Mouse (Mus musculus): Measurements from ENCODE around the gene Tmem30a.

The Tmem30a gene

GRCm38 (mm10) chr9:79795076-79795475 lies 1.8 kb upstream of the Tmem30a start:
- no peak for DNase-seq (ENCODE audit: low read depth, low spot score)

DNA sequence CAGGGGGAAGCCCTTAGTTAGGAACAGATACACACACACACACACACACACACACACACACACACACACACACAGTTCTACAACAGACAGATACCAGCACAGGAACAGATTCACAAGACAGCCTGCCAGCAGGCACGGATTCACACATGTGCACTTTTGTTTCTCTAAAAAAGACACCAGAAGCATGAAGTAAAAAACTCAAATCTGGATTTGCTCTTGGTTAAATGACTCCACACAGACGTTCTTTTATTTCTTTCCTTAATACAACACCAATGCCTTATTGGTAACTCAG lies 7.6 kb downstream of the Tmem30a start:
- DNase-seq (ENCODE audit: low read depth, low spot score), result no peak

GRCm38 (mm10) chr9:79784934-79785793 lies 8.1 kb downstream of the Tmem30a start:
- DNase-seq (ENCODE audit: low read depth, low spot score), result no peak

GRCm38 (mm10) chr9:79784439-79784838 lies 8.9 kb downstream of the Tmem30a start:
- DNase-seq (ENCODE audit: low read depth, low spot score), result no peak

GRCm38 (mm10) chr9:79779354-79779753 lies 14.0 kb downstream of the Tmem30a start:
- DNase-seq (ENCODE audit: low read depth, low spot score), result no peak

- no peak for DNase-seq (ENCODE audit: low read depth, low spot score)
Observed at GRCm38 (mm10) chr9:79766991-79767545, 26.2 kb downstream of the Tmem30a start.

GRCm38 (mm10) chr9:79765329-79765728 lies 28.0 kb downstream of the Tmem30a start:
- no peak for DNase-seq (ENCODE audit: low read depth, low spot score)

DNA sequence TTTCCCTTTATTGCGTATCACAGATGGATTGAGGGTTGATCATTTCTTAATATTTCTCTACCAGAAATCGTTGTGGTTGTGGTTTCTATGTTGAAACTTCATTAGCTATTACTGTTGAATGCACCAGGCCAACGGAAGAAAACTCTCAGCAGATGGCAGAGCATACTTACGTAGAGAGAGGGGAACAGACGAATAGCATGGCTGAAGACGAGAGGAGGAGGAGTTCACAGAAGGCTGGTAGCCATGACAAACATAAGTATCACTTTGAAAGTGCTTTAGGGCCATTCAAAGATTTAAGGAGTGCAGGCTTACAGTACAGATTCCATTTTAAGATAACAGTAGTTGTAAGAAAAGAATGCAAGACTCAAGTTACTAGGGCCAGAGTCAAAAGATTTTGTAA lies 30.8 kb downstream of the Tmem30a start:
- DNase-seq (ENCODE audit: low read depth, low spot score), result no peak

DNA sequence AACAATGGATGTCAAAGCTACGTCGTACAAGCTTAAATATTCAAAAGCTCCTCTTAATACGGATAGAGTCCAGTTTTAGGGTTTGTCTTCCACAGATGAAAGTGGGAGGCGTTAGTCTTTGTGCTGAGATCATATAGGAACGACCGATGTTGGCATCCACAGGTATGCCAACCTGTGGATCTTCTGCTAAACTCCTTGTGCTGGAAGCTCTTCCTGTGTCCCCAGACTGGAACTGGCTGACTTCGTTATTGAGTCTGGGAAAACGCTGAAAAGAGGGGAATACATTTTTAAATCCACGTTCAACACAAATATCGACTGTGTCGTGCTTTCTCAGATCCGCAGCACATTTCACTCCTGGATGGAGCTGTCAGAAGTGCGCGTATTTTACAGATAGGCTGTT lies 33.2 kb downstream of the Tmem30a start:
- DNase-seq (ENCODE audit: low read depth, low spot score), result no peak

DNA sequence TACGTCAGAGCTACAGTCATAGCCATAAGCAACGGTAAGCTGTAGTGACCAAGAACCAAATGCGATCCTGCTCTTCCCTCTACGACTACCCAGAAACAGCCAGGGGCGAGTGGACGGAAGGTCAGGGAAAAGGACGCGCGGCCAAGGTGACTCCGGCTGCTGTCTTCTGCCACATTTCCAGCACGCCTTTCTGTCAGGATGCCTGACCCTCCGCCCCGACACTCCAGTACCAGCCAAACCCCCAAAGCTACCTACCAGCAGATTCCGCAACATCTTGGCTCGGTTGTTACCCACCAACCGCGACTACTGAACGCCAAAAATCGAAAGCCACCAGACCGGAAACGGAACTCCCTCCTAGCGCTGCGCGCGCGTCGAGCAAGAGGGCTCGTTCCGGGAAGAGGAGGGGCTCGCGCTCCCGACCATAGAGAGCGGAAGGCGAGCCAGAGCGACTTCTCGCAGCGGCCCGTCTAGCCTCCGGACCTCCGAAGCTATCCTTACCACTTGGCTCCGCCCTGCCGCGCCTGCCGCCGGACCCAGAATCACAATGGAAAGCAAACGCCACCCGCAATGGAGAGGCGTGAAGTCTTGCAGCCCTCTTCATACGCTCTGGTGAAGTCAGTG lies 33.8 kb downstream of the Tmem30a start, which contains the start of gene Cox7a2:
TSS of gene Cox7a2 (minus strand) at position 494 of the 621 bp plus-strand sequence.
- DNase-seq (ENCODE audit: low read depth, low spot score), result peak; percentile 95

DNA sequence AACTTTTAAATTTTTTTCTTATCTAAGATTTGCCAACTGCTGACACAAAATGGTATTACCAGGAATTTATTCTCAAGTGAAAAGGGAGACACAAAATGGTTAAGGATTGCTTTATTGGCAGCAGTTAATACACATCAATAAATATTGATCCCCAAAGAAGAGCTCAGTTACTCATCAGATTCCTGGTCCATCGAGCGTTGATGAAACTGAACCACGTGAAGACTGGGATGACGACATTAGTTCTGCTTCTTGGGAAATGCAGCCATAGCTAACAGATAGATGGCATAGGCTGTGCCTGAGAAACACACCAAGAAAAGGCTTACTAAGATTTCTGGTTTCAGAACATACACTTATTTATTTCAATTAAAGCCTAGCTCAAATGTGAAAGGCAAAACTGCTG lies 38.0 kb downstream of the Tmem30a start:
- DNase-seq (ENCODE audit: low read depth, low spot score), result no peak

DNA sequence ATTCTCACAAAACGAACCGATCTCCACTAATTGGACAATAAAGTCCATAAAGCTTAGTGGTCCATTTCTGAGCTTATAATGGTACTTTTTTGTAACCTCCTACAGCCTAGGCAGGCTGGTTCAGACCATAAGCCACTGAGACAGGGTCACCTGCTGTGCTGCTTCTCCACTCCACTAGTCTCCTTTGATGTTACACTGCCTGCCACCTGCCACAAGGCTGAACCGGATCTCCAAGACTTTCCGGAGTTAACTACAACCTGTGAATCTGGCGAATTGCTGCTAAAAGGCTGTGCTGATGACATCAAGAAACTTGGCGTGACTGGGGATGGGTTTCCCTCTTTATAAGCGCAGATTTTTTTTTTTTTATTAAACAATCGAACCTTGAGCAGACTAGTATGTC lies 41.5 kb downstream of the Tmem30a start:
- no peak for DNase-seq (ENCODE audit: low read depth, low spot score)

DNA sequence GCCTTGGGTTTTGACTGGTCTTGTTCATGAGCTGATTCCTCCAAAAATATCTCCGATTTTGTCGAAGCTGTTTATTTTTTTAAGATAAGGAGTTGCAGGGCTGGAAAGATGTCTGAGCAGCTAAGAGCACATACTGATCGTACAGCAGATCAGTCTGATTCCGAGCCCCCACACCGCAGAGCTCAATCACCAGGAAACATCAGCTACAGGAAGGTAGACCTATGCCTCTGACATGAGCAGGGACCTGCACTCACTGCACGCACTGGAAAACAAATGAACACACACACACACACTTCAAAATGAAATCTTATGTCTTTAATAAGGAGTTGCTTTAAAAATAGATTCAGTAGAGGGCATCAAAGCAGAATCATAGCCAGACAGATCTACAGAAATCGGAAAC lies 42.6 kb downstream of the Tmem30a start:
- no peak for DNase-seq (ENCODE audit: low read depth, low spot score)

DNA sequence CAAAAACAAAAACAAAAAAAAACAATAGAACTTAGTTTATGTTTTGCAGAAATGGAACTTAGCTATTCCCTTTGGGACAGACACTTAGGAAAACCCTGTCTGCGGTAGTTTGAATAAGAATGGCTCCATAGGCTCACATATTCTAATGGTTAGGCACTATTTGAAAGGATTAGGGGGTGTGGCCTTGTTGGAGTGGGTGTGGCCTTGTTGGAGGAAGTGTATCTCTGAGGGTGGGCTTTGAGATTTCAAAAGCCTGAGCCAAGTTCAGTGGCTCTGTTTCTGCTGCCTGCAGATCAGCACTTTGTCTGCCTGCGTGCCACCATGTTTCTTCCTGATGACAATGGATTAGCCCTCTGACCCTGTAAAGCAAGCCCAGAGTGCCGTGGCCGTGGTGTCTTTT lies 48.3 kb downstream of the Tmem30a start:
- no peak for DNase-seq (ENCODE audit: low read depth, low spot score)

DNA sequence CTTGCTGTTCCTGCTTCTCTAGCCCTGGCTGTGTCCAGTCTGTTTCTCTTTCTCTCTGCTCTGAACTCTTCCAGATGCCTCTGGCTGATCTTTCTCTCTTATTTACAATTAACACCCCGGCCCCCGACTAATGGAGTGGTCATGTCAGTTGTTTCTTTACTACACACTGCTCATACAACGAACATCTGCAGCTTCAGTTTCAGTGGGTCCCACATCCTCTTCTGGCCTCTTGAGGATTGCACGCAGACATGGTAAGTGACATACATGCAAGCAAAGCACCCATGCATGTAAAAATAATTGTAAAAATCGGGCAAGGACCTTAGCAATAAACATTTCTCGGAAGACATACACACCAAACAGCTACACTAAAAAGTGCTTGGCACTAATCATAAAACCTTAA lies 57.7 kb downstream of the Tmem30a start:
- no peak for DNase-seq (ENCODE audit: low read depth, low spot score)

DNA sequence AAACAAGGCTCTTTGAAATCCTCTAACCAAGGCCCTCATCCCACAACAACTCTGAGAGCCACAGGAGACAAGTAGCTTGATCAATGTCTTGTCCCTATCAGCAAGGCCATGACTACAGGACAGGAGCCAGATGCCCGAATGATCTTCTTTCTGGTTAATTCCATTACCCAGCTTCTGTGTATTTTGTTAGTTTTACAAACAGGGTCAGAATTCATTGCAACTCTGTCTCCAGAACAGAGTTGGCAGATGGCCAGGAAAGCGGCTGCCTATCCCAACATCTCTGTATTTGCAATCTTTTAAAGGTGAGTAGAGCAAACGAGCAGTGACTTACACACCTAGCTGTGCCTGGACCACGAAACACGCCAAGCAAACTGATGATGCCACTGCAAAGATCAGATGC lies 63.0 kb downstream of the Tmem30a start:
- DNase-seq (ENCODE audit: low read depth, low spot score), result no peak

GRCm38 (mm10) chr9:79723090-79723489 lies 70.2 kb downstream of the Tmem30a start:
- peak; percentile 29 for DNase-seq (ENCODE audit: low read depth, low spot score)

- peak; percentile 18 for DNase-seq (ENCODE audit: low read depth, low spot score)
Observed at GRCm38 (mm10) chr9:79721056-79721455, 72.3 kb downstream of the Tmem30a start.

DNA sequence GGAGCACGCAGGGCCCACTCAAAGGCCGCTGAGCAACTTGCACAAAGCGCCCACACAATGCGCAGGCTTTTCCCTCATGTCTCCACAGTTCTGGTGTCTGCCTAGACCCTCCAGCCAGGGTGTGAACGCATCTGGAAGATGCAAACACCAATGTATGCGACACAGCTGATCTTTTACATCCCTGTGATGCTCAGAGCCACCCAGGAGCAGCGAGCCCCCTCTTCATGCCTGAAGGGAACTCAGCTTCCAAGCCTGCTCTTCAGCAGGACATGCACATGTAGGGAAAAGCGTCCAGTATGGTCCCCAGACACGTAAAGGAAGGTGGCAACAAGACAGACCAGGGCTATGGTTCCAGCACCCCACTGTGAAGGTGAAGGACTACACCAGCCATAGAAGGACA lies 73.2 kb downstream of the Tmem30a start:
- DNase-seq (ENCODE audit: low read depth, low spot score), result no peak

DNA sequence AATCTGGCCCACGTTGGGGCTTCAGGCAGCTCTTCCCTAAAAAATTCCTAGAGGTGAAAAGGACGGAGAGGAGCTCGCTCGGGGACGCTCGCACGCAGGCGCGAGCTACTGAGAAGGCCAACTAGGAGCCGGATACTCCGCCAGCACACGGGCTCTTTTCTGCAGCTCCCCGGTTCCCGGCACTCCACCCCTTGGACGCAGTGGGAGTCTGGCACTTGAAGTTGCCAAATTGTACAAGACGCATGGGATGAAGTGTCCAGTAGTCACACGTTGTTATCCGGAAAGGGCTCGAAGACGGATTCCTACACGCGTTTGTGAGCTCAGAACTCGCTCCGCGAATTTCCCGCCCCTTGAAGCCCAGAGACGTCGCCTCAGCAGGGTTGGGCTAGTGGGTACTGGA lies 73.9 kb downstream of the Tmem30a start:
- no peak for DNase-seq (ENCODE audit: low read depth, low spot score)
